In the genomic region with DNA sequence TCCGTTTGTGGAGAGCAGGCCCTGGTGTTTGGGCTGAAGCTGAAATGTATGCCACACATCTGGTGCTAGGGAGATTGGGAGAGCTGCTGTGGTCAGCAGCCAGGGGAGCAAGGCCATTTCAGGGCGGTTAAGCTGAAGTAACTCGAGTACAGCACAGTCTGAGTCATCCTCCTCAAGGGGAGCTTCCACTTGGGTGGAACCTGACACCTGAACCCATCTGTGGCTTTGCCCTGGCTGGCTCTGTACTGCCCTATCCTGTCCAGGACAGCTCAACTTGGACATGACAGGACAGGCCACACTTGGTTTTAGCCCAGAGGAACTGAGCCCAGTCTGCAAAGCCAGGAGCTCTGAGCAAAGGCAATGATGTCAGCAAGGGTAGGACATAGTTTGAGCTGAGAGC, we compare ENCODE assay signal across 14 mouse cellular contexts.
DNase-seq lines count a peak whose midpoint lies in the region; ATAC-seq lines count a peak whose summit lies in the region.
"Had no signal": no experiment of that assay in that cellular context is flagged by ENCODE, and none has a peak within 500 bp of the region (broad histone marks: within the 10 kb centered on the region; RNA-seq: fewer than 3 reads in every experiment).

No protein-coding gene starts in this region.

- H3K27me3 ChIP-seq in kidney, embryonic 14.5 days (ENCODE audit: control insufficient read depth, insufficient read depth, low read length), result no peaks in the 10 kb centered on the region
- H3K27me3 ChIP-seq in forebrain, embryonic 11.5 days (ENCODE audit: control insufficient read depth, insufficient read depth, low read length), result no peaks in the 10 kb centered on the region
- H3K27me3 ChIP-seq: forebrain, embryonic 15.5 days; heart, embryonic 15.5 days; megakaryocyte, embryonic 14.5 days had no signal

- peak; percentile 97 for ATAC-seq in kidney, embryonic 14.5 days (ENCODE audit: low FRiP score, low TSS enrichment)
- no peak for ATAC-seq in forebrain, embryonic 11.5 days (replicated peaks; ENCODE audit: low FRiP score)
- ATAC-seq: forebrain, embryonic 15.5 days; inflammation-experienced regulatory T-cells, adult 6 months had no signal

- no peaks in the 10 kb centered on the region for H3K4me1 ChIP-seq in kidney, embryonic 14.5 days (ENCODE audit: control insufficient read depth, insufficient read depth, low read length)
- no peaks in the 10 kb centered on the region for H3K4me1 ChIP-seq in forebrain, embryonic 11.5 days (replicated peaks; ENCODE audit: control insufficient read depth, insufficient read depth, low read length)
- H3K4me1 ChIP-seq: forebrain, embryonic 15.5 days; megakaryocyte, embryonic 14.5 days had no signal

- H3K4me2 ChIP-seq in kidney, embryonic 14.5 days (replicated peaks; ENCODE audit: low read depth, low read length), result no peak overlapping the region
- no peak overlapping the region for H3K4me2 ChIP-seq in forebrain, embryonic 11.5 days (ENCODE audit: low read depth, low read length, severe bottlenecking)
- H3K4me2 ChIP-seq: forebrain, embryonic 15.5 days; heart, embryonic 15.5 days had no signal

- WGBS in kidney, embryonic 14.5 days, result 21% methylated on average over 3 of the region's 3 CpGs
- 60% methylated on average over 3 of the region's 3 CpGs for WGBS in forebrain, embryonic 11.5 days

- no peak overlapping the region for H3K27ac ChIP-seq in kidney, embryonic 14.5 days (ENCODE audit: low read depth, low read length)
- no peak overlapping the region for H3K27ac ChIP-seq in forebrain, embryonic 11.5 days (ENCODE audit: low read depth, low read length)
- H3K27ac ChIP-seq: forebrain, embryonic 15.5 days; heart, embryonic 15.5 days; layer of hippocampus, adult 2 months had no signal

- no peaks in the 10 kb centered on the region for H3K36me3 ChIP-seq in kidney, embryonic 14.5 days (ENCODE audit: control insufficient read depth, insufficient read depth, low read length)
- H3K36me3 ChIP-seq in forebrain, embryonic 11.5 days (ENCODE audit: control insufficient read depth, insufficient read depth, low read length), result no peaks in the 10 kb centered on the region
- H3K36me3 ChIP-seq: forebrain, embryonic 15.5 days; heart, embryonic 15.5 days had no signal

- no peak overlapping the region for H3K4me3 ChIP-seq in kidney, embryonic 14.5 days (ENCODE audit: low read length)
- H3K4me3 ChIP-seq in forebrain, embryonic 11.5 days (ENCODE audit: low read depth, low read length), result no peak overlapping the region
- H3K4me3 ChIP-seq: forebrain, embryonic 15.5 days; heart, embryonic 15.5 days; layer of hippocampus, adult 2 months; megakaryocyte, embryonic 14.5 days had no signal

- H3K9me3 ChIP-seq in kidney, embryonic 14.5 days (ENCODE audit: control insufficient read depth, low read length), result no peaks in the 10 kb centered on the region
- H3K9me3 ChIP-seq in forebrain, embryonic 11.5 days (ENCODE audit: control insufficient read depth, low read length), result no peaks in the 10 kb centered on the region
- H3K9me3 ChIP-seq: forebrain, embryonic 15.5 days; heart, embryonic 15.5 days had no signal

- H3K9ac ChIP-seq in kidney, embryonic 14.5 days (ENCODE audit: low read depth, low read length), result no peak overlapping the region
- H3K9ac ChIP-seq in forebrain, embryonic 11.5 days (ENCODE audit: low read length), result no peak overlapping the region
- H3K9ac ChIP-seq: forebrain, embryonic 15.5 days; heart, embryonic 15.5 days had no signal

- no peak for DNase-seq in kidney, adult 18-20 months
- DNase-seq in adipocyte (ENCODE audit: low spot score), result peak; percentile 41
- peak; percentile 51 for DNase-seq in gastrocnemius, postnatal 10 days
- peak; percentile 7 for DNase-seq in heart, postnatal 4 days
- DNase-seq in thymus, postnatal 4 days, result no peak
- no peak for DNase-seq in cerebellum, postnatal 14 days
- no peak for DNase-seq in forebrain, embryonic 11.5 days (ENCODE audit: low spot score)
- DNase-seq: adrenal gland, postnatal 10 days had no signal

Comparison
In these comparisons a context has a peak if more than half of its experiments do, and no peak if none do; other contexts are left out.
1. DNase-seq: peak in adipocyte (single experiment), gastrocnemius, postnatal 10 days (single experiment) and heart, postnatal 4 days (single experiment); none in kidney, adult 18-20 months (single experiment), thymus, postnatal 4 days (single experiment), cerebellum, postnatal 14 days (0 of 2) and forebrain, embryonic 11.5 days (single experiment).